Comparison of ENCODE assay signal across 7 mouse cellular contexts in genomic region chr5:125066479-125067471, GRCm38 (mm10).
DNase-seq lines count a peak whose midpoint lies in the region; ATAC-seq and TF ChIP-seq lines count a peak whose summit lies in the region.

No protein-coding gene starts in this region.

- in situ Hi-C loops in Patski (cut with MboI; ENCODE audit: low pct_unique_long_range_greater_than_20kb): no loop called here

- no peaks in the 10 kb centered on the region for H3K27me3 ChIP-seq in Patski

- ATAC-seq in Patski: peak; percentile 27
- peak; percentile 85 for ATAC-seq in megakaryocyte, adult 5-6 weeks (ENCODE audit: poor library complexity, severe bottlenecking)

- POLR2A ChIA-PET in Patski (lab: Charles Lee): interaction anchor here (0.6 to 0.8 kb wide), 3 partner anchors 14 to 435 kb away, joined by 3 to 4 read pairs (median 3); no protein-coding TSS in a partner anchor

- TF ChIP-seq CTCF in Patski (IDR thresholded peaks at IDR 0.05): no peak

- DNase-seq in CD8-positive naive resting alpha-beta T cell, adult 2 months (ENCODE audit: low read depth in 2 of 2, low spot score in 2 of 2): peak; percentile 69 to 79
- DNase-seq in Patski (ENCODE audit: low read depth, low spot score): peak; percentile 91
- peak; percentile 85 to 88 for DNase-seq in cerebellum, postnatal 36 days
- peak; percentile 84 for DNase-seq in heart, adult 8-10 months (ENCODE audit: low spot score)
- peak; percentile 74 to 84 for DNase-seq in layer of hippocampus, postnatal 14 days (ENCODE audit: low spot score in 2 of 2)
- peak; percentile 65 for DNase-seq in spleen, adult 12 weeks (ENCODE audit: low spot score)

- CTCF ChIA-PET in Patski (lab: Charles Lee): interaction anchor here (0.7 to 2.8 kb wide), 26 partner anchors 8 to 202 kb away, joined by 3 to 20 read pairs (median 4); no protein-coding TSS in a partner anchor

Comparison
In these comparisons a context has a peak if more than half of its experiments do, and no peak if none do; other contexts are left out.
1. Peak in every context shown above with its lines: DNase-seq and ATAC-seq.